In genomic region chr13:75831710-75832109, GRCm38 (mm10) we compare ENCODE assay signal across 19 mouse cellular contexts. TPM values are rescaled to one million over a fixed set of nuclear protein-coding genes. Genes with fewer than 3 reads are reported as not detected.
DNase-seq lines count a peak whose midpoint lies in the region; ATAC-seq and TF ChIP-seq lines count a peak whose summit lies in the region.
"Had no signal": no experiment of that assay in that cellular context is flagged by ENCODE, and none has a peak within 500 bp of the region (broad histone marks: within the 10 kb centered on the region; RNA-seq: fewer than 3 reads in every experiment).

No protein-coding gene starts in this region.

- H3K4me1 ChIP-seq in small intestine, adult 2 months (ENCODE audit: control insufficient read depth, insufficient read depth, insufficient read length, low read length), result peaks cover 23% of the 10 kb centered on the region; the same call in 1 of the 2 replicates
- H3K4me1 ChIP-seq: embryonic facial prominence, embryonic 13.5 days; forebrain, embryonic 12.5 days; heart, embryonic 12.5 days; hindbrain, embryonic 15.5 days had no signal

- no peaks in the 10 kb centered on the region for H3K36me3 ChIP-seq in small intestine, adult 2 months (ENCODE audit: control insufficient read depth, insufficient read depth, low read length)
- H3K36me3 ChIP-seq: embryonic facial prominence, embryonic 13.5 days; forebrain, embryonic 12.5 days; heart, embryonic 12.5 days; hindbrain, embryonic 15.5 days; intestine, embryonic 15.5 days had no signal

- intact Hi-C loops in heart, postnatal 25 days (cut with DNase I), result no loop called here

- TF ChIP-seq CTCF in small intestine, adult 2 months (IDR thresholded peaks at IDR 0.05; ENCODE audit: extremely low read depth, insufficient read length, insufficient replicate concordance, low read depth, low read length), result no peak

- 43% methylated on average over 6 of the region's 6 CpGs for WGBS in small intestine, adult 2 months

- H3K27me3 ChIP-seq in small intestine, adult 2 months (ENCODE audit: control insufficient read depth, insufficient read depth, low read length), result no peaks in the 10 kb centered on the region
- H3K27me3 ChIP-seq: embryonic facial prominence, embryonic 13.5 days; forebrain, embryonic 12.5 days; heart, embryonic 12.5 days; hindbrain, embryonic 15.5 days; intestine, embryonic 15.5 days had no signal

- H3K4me3 ChIP-seq in small intestine, adult 2 months (ENCODE audit: low read depth, low read length), result no peak overlapping the region
- H3K4me3 ChIP-seq: embryonic facial prominence, embryonic 13.5 days; forebrain, embryonic 12.5 days; heart, embryonic 12.5 days; hindbrain, embryonic 15.5 days; intestine, embryonic 15.5 days had no signal

- TF ChIP-seq POLR2A in small intestine, adult 2 months (IDR thresholded peaks at IDR 0.05; ENCODE audit: low read depth, low read length), result no peak

- peak; percentile 78 for DNase-seq in heart, adult 11 months
- no peak for DNase-seq in heart, postnatal 25 days (ENCODE audit: low spot score)
- peak; percentile 76 for DNase-seq in induced T-regulatory cell, adult 2 months (ENCODE audit: low read depth)
- DNase-seq in left cerebral cortex, adult 11 months (ENCODE audit: low spot score), result no peak
- no peak for DNase-seq in adrenal gland, adult 18-20 months (ENCODE audit: low spot score in 2 of 2)
- DNase-seq: adrenal gland, postnatal 10 days; B cell, adult 2 months; cerebellum, adult 18-20 months; cerebellum, adult 9-11 months; cerebellum, postnatal 36 days; heart, postnatal 36 days had no signal

- peak; percentile 70 for ATAC-seq in CD4-positive, CD25-positive, alpha-beta regulatory T cell, adult 4 months
- ATAC-seq: forebrain, embryonic 16.5 days; intestine, embryonic 15.5 days had no signal

- H3K27ac ChIP-seq in small intestine, adult 2 months (ENCODE audit: insufficient read depth, low read depth, low read length), result peak overlapping the region; percentile 22; the same call in 1 of the 2 replicates
- H3K27ac ChIP-seq: embryonic facial prominence, embryonic 13.5 days; forebrain, embryonic 12.5 days; hindbrain, embryonic 15.5 days; intestine, embryonic 15.5 days had no signal

RNA-seq across cellular contexts. Expression of gene Glrx, which starts 8.0 kb away (rescaled TPM):
- 10 to 100 TPM; 46.9 to 49.4 TPM for total RNA-seq in heart, postnatal 25 days (2021)
- 100 to 1,000 TPM; 240 to 300 TPM for polyA plus RNA-seq in CD4-positive, CD25-positive, alpha-beta regulatory T cell, adult 4 months (2017; shearing (Covaris generic))
- 63.7 and 205 TPM in 2 replicates for polyA plus RNA-seq in small intestine, adult 2 months (2012; rRNA removed)
- 10 to 100 TPM; 23.4 to 24.7 TPM for total RNA-seq in adrenal gland, adult 18-20 months (2021)

Comparison
In these comparisons a context has a peak if more than half of its experiments do, and no peak if none do; other contexts are left out.
1. DNase-seq: peak in heart, adult 11 months (single experiment) and induced T-regulatory cell, adult 2 months (single experiment); none in heart, postnatal 25 days (single experiment), left cerebral cortex, adult 11 months (single experiment) and adrenal gland, adult 18-20 months (0 of 2).